Mouse (Mus musculus) brain, embryonic 14.5 days (tissue): ENCODE data around the gene Vtn. TPM values are rescaled to one million over a fixed set of nuclear protein-coding genes. Genes with fewer than 3 reads are reported as not detected.

Source experiments
- DNase-seq: peaks from one replicate; pipeline ENCODE4 v3.0.0-alpha.2; 2011; ENCODE audit warnings: low read depth
- CTCF ChIP-seq: fragments of 200-500 bp; IDR thresholded peaks from 2 replicates; pipeline ENCODE4 v1.5.1; 2012; ENCODE audit warnings: inconsistent platforms, mild to moderate bottlenecking, moderate library complexity, borderline replicate concordance; ENCODE audit not compliant: insufficient read depth, insufficient read length; ENCODE audit errors: extremely low read depth
- POLR2A ChIP-seq: fragments of 200-500 bp; IDR thresholded peaks from 2 replicates; pipeline ENCODE4 v1.6.1; 2012; ENCODE audit warnings: mild to moderate bottlenecking, inconsistent platforms, borderline replicate concordance; ENCODE audit not compliant: poor library complexity, insufficient read depth, insufficient read length, severe bottlenecking; ENCODE audit errors: extremely low read depth
- polyA plus RNA-seq: library from polyadenylated mRNA; depleted of rRNA; stranded (reverse); fragments of >200 nt; gene quantifications from 2 replicates; pipeline ENCODE4 v1.2.3, GENCODE M21; 2012

Vtn gene
- polyA plus RNA-seq, 1 experiment: 125 TPM

DNA sequence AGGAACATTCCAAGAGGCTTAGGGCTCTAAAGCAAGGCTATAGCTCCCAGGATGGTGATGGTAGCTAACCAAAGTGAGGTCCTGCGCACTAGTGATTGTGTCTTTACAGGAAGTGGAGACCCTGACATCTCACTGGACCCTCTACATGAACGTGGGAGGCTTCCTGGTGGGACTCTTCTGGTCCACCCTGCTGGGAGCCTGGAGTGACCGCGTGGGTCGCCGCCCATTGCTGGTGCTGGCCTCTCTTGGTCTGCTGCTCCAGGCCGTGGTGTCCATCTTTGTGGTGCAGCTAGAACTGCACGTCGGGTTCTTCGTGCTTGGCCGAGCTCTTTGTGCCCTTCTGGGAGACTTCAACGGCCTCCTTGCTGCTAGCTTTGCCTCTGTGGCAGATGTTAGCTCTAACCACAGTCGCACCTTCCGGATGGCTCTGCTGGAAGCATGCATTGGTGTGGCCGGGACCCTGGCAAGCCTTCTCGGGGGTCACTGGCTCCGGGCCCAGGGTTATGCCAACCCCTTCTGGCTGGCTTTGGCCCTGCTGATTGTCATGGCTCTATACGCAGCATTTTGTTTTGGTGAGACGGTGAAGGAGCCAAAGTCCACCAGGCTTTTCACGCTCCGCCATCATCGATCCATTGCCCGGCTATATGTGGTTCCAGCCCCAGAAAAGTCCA is 32.5 kb upstream of the Vtn start:
- no peak for TF ChIP-seq CTCF
- TF ChIP-seq POLR2A: no peak
- DNase-seq: no peak

DNA sequence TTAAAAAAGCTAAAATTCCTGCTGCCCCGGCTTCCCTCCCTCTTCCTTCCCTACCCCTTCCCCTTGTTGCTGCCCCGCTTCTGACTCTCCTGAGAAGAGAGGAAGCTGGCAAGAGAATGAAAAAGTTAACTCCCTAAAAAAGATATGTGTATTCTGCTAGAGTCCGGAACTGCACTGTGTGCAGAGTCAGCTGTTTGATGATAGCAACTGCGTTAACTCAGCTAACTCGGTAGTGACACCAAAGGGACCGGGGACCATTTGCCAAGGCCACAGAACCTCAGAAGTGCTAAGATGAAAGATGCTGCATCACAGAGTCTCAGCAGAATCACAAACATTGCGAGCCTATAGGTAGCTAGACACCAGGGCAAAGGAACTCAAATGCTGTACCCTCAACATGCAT is 31.4 kb upstream of the Vtn start:
- TF ChIP-seq POLR2A (no peak), CTCF (no peak)
- no peak for DNase-seq

DNA sequence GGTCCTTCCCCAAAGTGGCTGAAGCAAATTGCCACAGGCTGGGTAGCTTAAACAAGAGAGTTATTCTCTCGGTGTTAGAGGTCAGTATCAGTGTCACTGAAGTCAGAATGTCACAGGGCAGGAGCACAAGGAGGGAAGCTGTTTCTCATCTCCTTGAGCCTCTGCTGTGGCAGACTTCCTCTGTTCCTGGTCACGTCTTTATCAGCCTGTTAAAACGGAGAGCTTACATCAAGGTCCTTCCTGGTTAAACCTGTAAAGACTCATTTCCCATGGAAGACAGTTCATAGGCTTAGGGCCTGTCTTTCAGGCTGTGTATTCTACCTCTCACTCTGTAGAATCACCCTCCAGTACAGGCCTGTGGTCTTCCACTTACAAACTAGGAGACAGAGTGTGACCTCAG is 31.0 kb upstream of the Vtn start:
- no peak for DNase-seq
- TF ChIP-seq POLR2A (no peak), CTCF (no peak)

DNA sequence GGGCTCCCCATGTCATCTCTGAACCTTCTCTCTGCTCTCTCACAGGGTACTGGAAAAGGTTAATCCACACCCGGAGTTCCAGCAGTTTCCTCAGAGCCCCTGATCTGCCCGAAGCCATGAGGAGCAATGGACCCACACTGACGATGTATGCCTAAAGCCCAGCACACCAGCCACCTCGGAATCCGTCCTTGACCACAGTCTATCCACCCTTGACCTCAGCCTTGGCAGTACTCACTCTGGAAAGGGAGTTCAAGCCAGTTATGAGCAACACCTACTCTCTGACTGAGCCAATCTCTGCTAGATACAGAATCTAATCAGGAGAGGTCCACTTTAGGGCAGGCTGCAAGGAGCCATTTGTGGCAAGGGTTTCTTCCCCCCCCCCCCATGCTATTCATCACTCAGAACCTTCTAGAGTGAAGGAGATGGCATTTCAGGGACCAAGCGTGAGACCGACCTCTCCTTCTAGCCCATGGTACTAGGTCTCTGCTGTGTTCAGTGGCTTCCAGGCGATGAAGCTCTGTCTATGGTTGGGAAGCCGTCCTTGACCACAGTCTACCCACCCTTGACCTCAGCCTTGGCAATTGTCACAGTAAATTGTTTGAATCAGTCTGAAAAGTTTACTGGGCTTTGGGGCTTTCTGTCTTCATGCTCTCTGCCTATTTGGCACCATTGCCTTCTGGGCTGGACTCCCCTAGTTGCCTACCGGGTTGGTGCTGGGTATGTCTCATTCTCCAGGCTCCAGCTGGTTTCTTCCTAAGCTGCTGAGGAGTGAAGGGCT is 27.4 kb upstream of the Vtn start:
- TF ChIP-seq CTCF: no peak
- TF ChIP-seq POLR2A: no peak
- no peak for DNase-seq

DNA sequence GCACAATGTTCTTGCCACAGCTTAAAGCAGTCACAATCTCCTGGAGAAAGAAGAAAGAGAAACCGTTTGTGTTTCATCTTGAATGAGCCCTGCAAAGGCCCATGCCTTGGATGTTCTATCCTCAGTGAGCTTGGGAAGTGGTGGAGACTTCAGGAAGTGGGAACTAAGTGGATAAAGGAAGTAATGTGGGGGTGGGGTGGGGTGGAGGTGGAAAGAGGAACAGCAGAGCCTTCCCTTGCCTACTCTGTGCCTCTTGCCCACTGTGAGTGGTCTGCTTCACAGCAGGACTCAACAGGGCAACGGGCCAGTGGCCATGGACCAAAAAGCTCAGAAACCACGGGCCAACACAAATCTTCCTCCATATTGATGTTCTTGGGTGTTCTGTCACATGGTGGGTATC is 23.6 kb upstream of the Vtn start:
- TF ChIP-seq CTCF (no peak), POLR2A (no peak)
- DNase-seq: no peak

DNA sequence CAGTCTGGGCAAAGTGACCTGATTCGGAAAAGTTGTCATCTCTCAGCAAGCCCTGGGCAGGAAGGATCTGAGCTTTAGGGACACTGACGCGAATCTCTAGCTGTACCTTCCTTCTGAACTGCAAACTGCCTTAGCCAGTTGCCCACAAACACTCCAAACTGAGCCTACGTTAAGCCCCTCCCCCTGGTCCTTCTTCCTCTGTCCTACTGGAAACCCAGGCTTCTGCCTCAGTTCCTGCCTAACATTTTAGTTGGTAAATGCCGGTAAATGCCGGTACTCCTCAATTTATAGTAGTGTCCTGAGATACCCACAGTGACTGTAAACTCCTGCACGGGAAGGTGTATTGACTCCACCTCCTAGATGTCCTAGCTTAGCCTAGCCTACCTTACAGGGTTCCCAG is 15.3 kb upstream of the Vtn start:
- TF ChIP-seq POLR2A (no peak), CTCF (no peak)
- no peak for DNase-seq

DNA sequence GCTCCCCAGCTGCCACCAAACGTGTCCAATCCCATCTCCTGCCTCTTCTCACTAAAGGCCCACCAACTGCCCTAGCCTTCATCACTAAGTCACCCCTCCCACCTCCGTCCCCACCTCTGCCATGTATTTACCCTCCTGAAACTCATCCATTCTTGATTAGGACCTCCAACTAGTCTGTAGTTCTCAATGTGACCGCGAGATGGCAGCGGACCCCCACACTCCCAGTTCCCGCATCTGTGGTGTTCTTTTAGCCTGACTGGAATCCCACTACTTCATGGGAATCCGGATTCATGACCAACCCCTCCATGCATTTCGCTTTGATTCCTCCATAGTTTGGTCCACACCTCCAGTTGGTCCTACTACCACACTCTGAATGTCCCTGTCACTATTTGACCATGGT is 10.7 kb upstream of the Vtn start:
- peak; percentile 82 for DNase-seq
- TF ChIP-seq CTCF: peak; percentile 96
- no peak for TF ChIP-seq POLR2A

DNA sequence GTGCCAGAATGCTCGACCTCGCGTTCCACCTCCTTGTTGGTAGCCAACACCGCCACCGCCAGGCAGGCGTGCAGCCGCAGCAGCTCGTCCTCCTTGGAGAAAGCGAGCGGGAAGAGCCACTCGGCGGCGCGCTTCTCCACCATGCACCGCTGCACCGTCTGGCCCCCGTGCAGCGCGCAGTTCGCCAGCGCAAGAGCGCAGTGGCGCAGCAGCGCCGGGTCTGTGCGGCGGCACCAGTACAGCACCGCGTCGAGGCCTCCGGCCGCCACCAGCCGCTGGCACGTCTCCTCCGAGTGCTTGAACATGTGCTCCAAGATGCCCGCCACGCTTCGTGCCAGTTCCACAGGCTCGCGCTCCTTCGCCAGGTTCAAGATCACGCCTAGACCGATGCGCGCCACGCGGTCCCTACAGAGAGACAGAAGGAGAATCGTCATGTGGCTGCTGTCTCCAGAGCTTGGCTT is 8.1 kb upstream of the Vtn start:
- peak; percentile 86 for DNase-seq
- TF ChIP-seq POLR2A (no peak), CTCF (peak; percentile 24; the same call in 1 of the 2 replicates)

DNA sequence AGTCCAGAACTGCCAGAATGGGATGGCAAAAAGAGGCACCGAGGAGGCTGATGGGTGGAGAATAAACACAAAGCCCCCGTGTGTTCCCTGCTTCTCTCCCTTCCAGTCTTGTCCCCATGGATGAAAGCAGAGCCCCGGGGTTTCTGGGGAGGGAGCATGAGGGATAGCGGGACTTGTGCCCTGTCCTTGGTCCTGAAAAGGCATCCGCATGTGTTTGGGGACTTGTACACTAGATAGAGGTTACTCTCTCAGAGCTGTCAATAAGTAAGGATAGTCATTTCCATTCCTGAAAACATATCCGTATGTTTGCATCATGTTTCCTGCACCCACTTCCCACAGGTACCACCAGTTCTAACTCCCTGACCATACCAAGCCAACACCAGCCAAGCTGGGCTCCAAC is 3.0 kb upstream of the Vtn start:
- peak; percentile 42 for DNase-seq
- TF ChIP-seq POLR2A (no peak), CTCF (no peak)

DNA sequence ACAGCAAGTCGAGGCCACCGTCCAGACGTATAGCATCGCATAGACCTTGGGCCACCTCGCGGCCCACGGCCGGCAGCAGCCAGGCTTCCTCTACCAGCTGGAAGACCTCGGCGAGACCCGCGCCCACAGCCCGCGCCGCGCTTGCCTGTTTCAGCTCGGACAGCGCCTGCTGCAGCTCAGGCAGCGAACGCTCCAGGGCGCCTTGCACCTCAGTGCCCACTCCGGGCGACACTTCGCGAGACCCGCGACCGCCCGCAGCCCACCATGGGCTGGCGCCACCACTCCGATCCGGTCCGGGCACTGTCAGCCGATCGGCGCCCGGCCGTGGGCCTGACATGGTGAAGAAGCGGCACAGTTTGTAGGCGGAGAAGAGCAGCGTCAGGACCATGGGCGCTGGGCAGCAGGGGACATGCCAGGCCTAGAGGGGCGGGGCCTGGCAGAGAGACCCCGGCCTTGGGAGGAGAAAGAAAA is 1.8 kb upstream of the Vtn start:
- DNase-seq: no peak
- TF ChIP-seq POLR2A (no peak), CTCF (no peak)

DNA sequence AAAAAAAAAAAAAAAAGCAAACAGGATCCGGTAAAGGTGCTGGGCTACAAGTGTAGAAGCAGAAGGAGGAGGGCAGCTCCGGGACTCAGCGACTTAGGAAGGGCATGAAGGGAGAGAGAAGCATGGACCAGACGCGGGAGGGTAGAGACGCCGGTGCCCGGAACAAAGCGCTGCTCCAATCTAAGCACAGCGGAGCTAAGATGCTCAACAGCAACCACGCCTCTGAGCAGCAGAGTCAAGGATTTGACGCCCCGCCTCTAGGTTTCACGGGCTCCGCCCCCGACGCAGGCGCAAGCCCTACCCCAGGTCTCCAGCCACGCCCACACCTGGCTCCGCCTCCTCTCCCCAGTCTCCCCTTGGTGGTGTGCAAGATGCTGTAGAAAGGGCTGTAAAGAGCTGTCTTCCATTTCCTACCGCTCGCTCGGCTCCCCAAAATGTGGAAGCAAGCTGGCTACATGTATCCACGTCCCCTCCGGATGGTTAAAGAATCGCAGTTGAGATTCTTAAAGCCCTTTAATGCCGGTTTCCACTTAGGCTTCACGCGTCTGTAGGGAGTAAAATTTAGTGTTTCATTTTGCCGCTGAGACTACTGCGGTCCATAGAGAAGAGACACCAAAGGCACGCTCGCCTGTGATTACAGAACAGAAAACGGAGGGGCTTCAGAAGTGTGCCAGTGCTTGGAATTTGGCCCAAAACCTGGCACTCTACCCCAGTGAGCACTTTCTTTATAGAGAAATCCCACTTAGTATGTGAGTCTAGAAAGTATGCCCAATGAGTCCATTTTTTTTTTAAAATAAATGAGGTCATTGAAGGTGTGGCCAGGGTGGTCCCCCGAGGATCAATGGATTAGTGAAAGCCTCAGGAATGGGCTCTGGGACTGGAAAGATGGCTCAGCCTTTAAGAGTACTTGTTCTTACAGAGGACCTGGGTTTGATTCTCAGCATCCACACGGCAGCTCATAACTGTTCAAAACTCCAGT is 1.1 kb upstream of the Vtn start, which contains the start of gene Sarm1:
Sarm1 (minus strand) TSS at position 211 of the 979 bp plus-strand sequence.
- TF ChIP-seq POLR2A (peak; percentile 85; the same call in 1 of the 2 replicates), CTCF (peak; percentile 8; the same call in 1 of the 2 replicates)
- DNase-seq: peak; percentile 99

DNA sequence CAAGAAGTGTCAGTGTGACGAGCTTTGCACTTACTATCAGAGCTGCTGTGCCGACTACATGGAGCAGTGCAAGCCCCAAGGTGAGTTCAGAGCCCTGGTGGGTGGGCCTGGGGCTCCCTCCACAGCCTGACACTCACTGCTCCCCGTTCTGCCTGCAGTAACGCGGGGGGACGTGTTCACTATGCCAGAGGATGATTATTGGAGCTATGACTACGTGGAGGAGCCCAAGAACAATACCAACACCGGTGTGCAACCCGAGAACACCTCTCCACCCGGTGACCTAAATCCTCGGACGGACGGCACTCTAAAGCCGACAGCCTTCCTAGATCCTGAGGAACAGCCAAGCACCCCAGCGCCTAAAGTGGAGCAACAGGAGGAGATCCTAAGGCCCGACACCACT is 652 bp downstream of the Vtn start:
- DNase-seq: no peak
- TF ChIP-seq POLR2A (no peak), CTCF (no peak)
